Mouse (Mus musculus) bone marrow, adult 2 months (tissue): ENCODE data around the gene 1700022I11Rik. TPM values are rescaled to one million over a fixed set of nuclear protein-coding genes. Genes with fewer than 3 reads are reported as not detected.

Experiments used
- H3K27ac ChIP-seq: fragments of 200-500 bp; 2 replicates; pipeline ENCODE4 v1.5.1; 2012; ENCODE audit warnings: low read depth, mild to moderate bottlenecking, control low read depth, inconsistent platforms, low read length; ENCODE audit not compliant: control insufficient read depth, poor library complexity, insufficient read depth
- H3K4me1 ChIP-seq: fragments of 200-500 bp; 2 replicates; pipeline ENCODE4 v1.6.1; 2011; ENCODE audit warnings: low read length; ENCODE audit not compliant: control insufficient read depth, insufficient read depth
- H3K4me3 ChIP-seq: fragments of 200-500 bp; replicated peaks from 2 replicates; pipeline ENCODE3; 2011; ENCODE audit warnings: mild to moderate bottlenecking, low read depth, low read length, control low read depth; ENCODE audit not compliant: control insufficient read depth
- CTCF ChIP-seq: fragments of 200-500 bp; IDR thresholded peaks from 2 replicates; pipeline ENCODE4 v1.5.1; 2011; ENCODE audit warnings: low read length, control low read depth; ENCODE audit not compliant: control insufficient read depth, insufficient read depth
- POLR2A ChIP-seq: fragments of 200-500 bp; IDR thresholded peaks from 2 replicates; pipeline ENCODE4 v1.6.1; 2011; ENCODE audit warnings: low read depth, mild to moderate bottlenecking, control low read depth, low read length, borderline replicate concordance; ENCODE audit not compliant: control insufficient read depth
- WGBS: fragments of 180-500 bp; shearing (Covaris S2); methylation state at CpG from one replicate; pipeline ENCODE4 v1.1.7; 2018; 5-methylcytosine and 5-hydroxymethylcytosine counted together
- polyA plus RNA-seq: library from polyadenylated mRNA; stranded (reverse); fragments of >200 nt; gene quantifications from 2 replicates; pipeline ENCODE4 v1.2.4, GENCODE M21; 2011; ENCODE audit warnings: low replicate concordance; ENCODE audit not compliant: missing spikeins, insufficient read depth, insufficient read length

1700022I11Rik gene
- polyA plus RNA-seq, result not detected in 2 replicates

GRCm38 (mm10) chr4:42969304-42969703 is at the start of gene 1700022I11Rik:
Gene 1700022I11Rik (plus strand): TSS chr4:42969604.
- WGBS, result 73% methylated on average over 4 of the region's 4 CpGs
- no peak within 1 kb of the TSS for H3K4me3 ChIP-seq
- H3K4me1 ChIP-seq, result no peaks in the 10 kb centered on the region
- no peak within 1 kb of the TSS for H3K27ac ChIP-seq
- TF ChIP-seq POLR2A, result no peak
- no peak for TF ChIP-seq CTCF

GRCm38 (mm10) chr4:42920726-42921125 is 48.7 kb upstream of the 1700022I11Rik start:
- Histone ChIP-seq H3K4me1 (no peaks in the 10 kb centered on the region), H3K4me3 (no peak overlapping the region), H3K27ac (no peak overlapping the region)
- TF ChIP-seq POLR2A, result no peak
- TF ChIP-seq CTCF, result no peak
- WGBS, result 67% methylated on average over 9 of the region's 9 CpGs

- 70% methylated on average over 2 of the region's 2 CpGs for WGBS
- no peaks in the 10 kb centered on the region for H3K4me1 ChIP-seq
- no peak for TF ChIP-seq CTCF
- TF ChIP-seq POLR2A, result no peak
- H3K4me3 ChIP-seq, result no peak overlapping the region
- H3K27ac ChIP-seq, result no peak overlapping the region
Measured at GRCm38 (mm10) chr4:42921536-42921935, 47.9 kb upstream of the 1700022I11Rik start.

- H3K4me3 ChIP-seq, result no peak overlapping the region
- H3K4me1 ChIP-seq, result no peaks in the 10 kb centered on the region
- WGBS, result 64% methylated on average over 6 of the region's 6 CpGs
- no peak overlapping the region for H3K27ac ChIP-seq
- TF ChIP-seq POLR2A (no peak), CTCF (no peak)
Measured at GRCm38 (mm10) chr4:42922056-42922455, 47.3 kb upstream of the 1700022I11Rik start.

GRCm38 (mm10) chr4:42922461-42922860 is 46.9 kb upstream of the 1700022I11Rik start:
- Histone ChIP-seq H3K4me3 (no peak overlapping the region), H3K27ac (no peak overlapping the region), H3K4me1 (no peaks in the 10 kb centered on the region)
- no peak for TF ChIP-seq POLR2A
- no peak for TF ChIP-seq CTCF
- whole genome bisulfite sequencing, result 84% methylated on average over 8 of the region's 8 CpGs

- Histone ChIP-seq H3K4me1 (no peaks in the 10 kb centered on the region), H3K27ac (no peak overlapping the region), H3K4me3 (no peak overlapping the region)
- WGBS, result 80% methylated on average over 13 of the region's 13 CpGs
- TF ChIP-seq POLR2A, result no peak
- no peak for TF ChIP-seq CTCF
Measured at GRCm38 (mm10) chr4:42924095-42924710, 45.2 kb upstream of the 1700022I11Rik start.

GRCm38 (mm10) chr4:42928209-42928608 is 41.2 kb upstream of the 1700022I11Rik start:
- 77% methylated on average over 5 of the region's 5 CpGs for WGBS
- no peak overlapping the region for H3K4me3 ChIP-seq
- TF ChIP-seq CTCF (peak; percentile 46), POLR2A (no peak)

GRCm38 (mm10) chr4:42928952-42929351 is 40.5 kb upstream of the 1700022I11Rik start:
- 92% methylated on average over 9 of the region's 9 CpGs for WGBS

More at GRCm38 (mm10) chr4:42928209-42928608, 41.2 kb upstream of the 1700022I11Rik start:
- Histone ChIP-seq H3K4me1 (peaks cover 2% of the 10 kb centered on the region; the same call in 1 of the 2 replicates), H3K27ac (no peak overlapping the region)

More at GRCm38 (mm10) chr4:42928952-42929351, 40.5 kb upstream of the 1700022I11Rik start:
- Histone ChIP-seq H3K4me1 (peaks cover 2% of the 10 kb centered on the region; the same call in 1 of the 2 replicates), H3K4me3 (no peak overlapping the region), H3K27ac (no peak overlapping the region)
- no peak for TF ChIP-seq CTCF
- TF ChIP-seq POLR2A, result no peak
